Mouse (Mus musculus): Measurements from ENCODE around the gene Pigk.

DNA sequence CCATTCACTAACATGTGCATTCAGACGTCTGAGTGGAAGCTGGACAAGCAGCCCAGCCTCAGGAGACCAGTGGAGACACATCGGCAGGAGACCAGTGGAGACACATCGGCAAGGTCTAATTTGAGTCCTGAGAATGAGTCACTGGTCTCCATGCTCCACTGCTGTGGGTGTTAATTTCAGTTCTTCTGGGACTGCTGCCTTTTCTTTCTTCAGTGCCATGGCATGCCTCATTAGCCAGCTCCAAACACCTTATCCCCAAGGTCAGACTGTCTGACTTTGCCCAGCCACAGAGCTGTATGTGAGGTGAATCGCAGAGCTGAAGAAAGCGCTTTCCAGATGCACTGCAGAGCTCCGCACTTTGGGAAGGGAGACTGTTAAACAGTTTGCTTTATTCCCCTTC, 127.4 kb downstream of the Pigk start:
- TF ChIP-seq CTCF (IDR thresholded peaks at IDR 0.05; ENCODE audit: borderline replicate concordance, insufficient read depth, low read depth, low read length) (no peak), POLR2A (IDR thresholded peaks at IDR 0.05; ENCODE audit: borderline replicate concordance, insufficient read depth, low read length) (no peak)

All from cerebellum, adult 2 months (tissue).